Mouse (Mus musculus): ENCODE measurements around the gene Dnal1.

DNA sequence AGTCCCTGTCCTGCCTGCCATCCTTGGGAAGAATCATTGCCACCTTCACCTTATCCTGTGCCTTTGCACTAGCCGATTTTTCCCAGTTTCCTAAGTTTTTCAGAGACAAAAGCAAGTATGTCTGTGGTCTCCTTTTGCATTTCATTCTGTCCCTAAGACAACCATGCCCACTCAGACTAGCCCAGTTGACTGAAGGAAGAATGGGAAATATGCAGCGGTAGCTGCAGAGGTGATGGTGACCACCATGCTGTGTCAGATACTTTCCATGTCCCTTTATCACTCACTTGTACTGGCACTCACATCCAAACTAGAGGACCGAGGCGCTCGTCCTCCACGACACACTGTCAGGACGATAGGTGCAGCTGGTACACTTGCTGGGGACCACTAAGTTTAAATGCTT lies 23.0 kb downstream of the Dnal1 start:
- no peak for TF ChIP-seq CTCF (IDR thresholded peaks at IDR 0.05; ENCODE audit: insufficient read depth, low read depth, low read length)
- no peak for TF ChIP-seq POLR2A (IDR thresholded peaks at IDR 0.05; ENCODE audit: insufficient read depth, low read depth, low read length)
